ENCODE assay signal across 22 mouse cellular contexts in genomic region chr11:26112206-26112605, GRCm38 (mm10).
DNase-seq lines count a peak whose midpoint lies in the region; ATAC-seq lines count a peak whose summit lies in the region.
"Had no signal": no experiment of that assay in that cellular context is flagged by ENCODE, and none has a peak within 500 bp of the region (broad histone marks: within the 10 kb centered on the region; RNA-seq: fewer than 3 reads in every experiment).

No protein-coding gene starts in this region.

- H3K36me3 ChIP-seq in heart, embryonic 11.5 days (ENCODE audit: control insufficient read depth, insufficient read depth, low read length): no peaks in the 10 kb centered on the region
- H3K36me3 ChIP-seq in forebrain, embryonic 10.5 days (replicated peaks): no peaks in the 10 kb centered on the region
- H3K36me3 ChIP-seq: embryonic facial prominence, embryonic 10.5 days; G1E; heart, embryonic 13.5 days; hindbrain, embryonic 10.5 days had no signal

- DNase-seq in adrenal gland, adult 2 months: peak; percentile 41
- no peak for DNase-seq in adrenal gland, postnatal 4 days (ENCODE audit: low spot score in 2 of 2)
- DNase-seq in heart, postnatal 4 days: peak; percentile 11
- peak; percentile 67 for DNase-seq in adrenal gland, postnatal 14 days
- DNase-seq in kidney, postnatal 4 days: no peak
- no peak for DNase-seq in forebrain, embryonic 10.5 days (ENCODE audit: extremely low spot score, low spot score)
- DNase-seq: B cell, adult 2 months; cerebellum, adult 2 months; cerebellum, postnatal 10 days; gastrocnemius, adult 2 months; gastrocnemius, postnatal 25 days; kidney, adult 8-10 months had no signal

- H3K27me3 ChIP-seq in heart, embryonic 11.5 days (ENCODE audit: control insufficient read depth, insufficient read depth, low read length): no peaks in the 10 kb centered on the region
- no peaks in the 10 kb centered on the region for H3K27me3 ChIP-seq in forebrain, embryonic 10.5 days (ENCODE audit: poor library complexity, severe bottlenecking)
- H3K27me3 ChIP-seq: heart, embryonic 13.5 days had no signal

- no peak overlapping the region for H3K4me3 ChIP-seq in heart, embryonic 11.5 days (ENCODE audit: low read depth, low read length)
- no peak overlapping the region for H3K4me3 ChIP-seq in forebrain, embryonic 10.5 days
- H3K4me3 ChIP-seq: embryonic facial prominence, embryonic 10.5 days; gastrocnemius, adult 2 months; heart, embryonic 13.5 days; hindbrain, embryonic 10.5 days had no signal

- 76% methylated on average over 3 of the region's 3 CpGs for WGBS in heart, embryonic 11.5 days (ENCODE audit: insufficient replicate concordance)
- WGBS in forebrain, embryonic 10.5 days: 89% methylated on average over 3 of the region's 3 CpGs

- ATAC-seq in heart, embryonic 11.5 days (replicated peaks; ENCODE audit: insufficient number of reproducible peaks, low FRiP score, low TSS enrichment): no peak
- ATAC-seq: CD4-positive, CD25-positive, alpha-beta regulatory T cell, adult 4 months; forebrain, embryonic 14.5 days; hindbrain, embryonic 16.5 days; inflammation-experienced regulatory T-cells, adult 6 months; intestine, postnatal 0 days had no signal

- H3K4me1 ChIP-seq in heart, embryonic 11.5 days (ENCODE audit: control insufficient read depth, insufficient read depth, low read length): no peaks in the 10 kb centered on the region
- H3K4me1 ChIP-seq in forebrain, embryonic 10.5 days: peaks cover 3% of the 10 kb centered on the region; the same call in 1 of the 2 replicates
- H3K4me1 ChIP-seq: embryonic facial prominence, embryonic 10.5 days; hindbrain, embryonic 10.5 days had no signal

- no peaks in the 10 kb centered on the region for H3K9me3 ChIP-seq in heart, embryonic 11.5 days (replicated peaks; ENCODE audit: control insufficient read depth, low read length)
- no peaks in the 10 kb centered on the region for H3K9me3 ChIP-seq in forebrain, embryonic 10.5 days
- H3K9me3 ChIP-seq: embryonic facial prominence, embryonic 10.5 days; G1E; heart, embryonic 13.5 days; hindbrain, embryonic 10.5 days had no signal

- no peak overlapping the region for H3K9ac ChIP-seq in heart, embryonic 11.5 days (ENCODE audit: low read depth, low read length)
- H3K9ac ChIP-seq: heart, embryonic 13.5 days had no signal

- no peak overlapping the region for H3K27ac ChIP-seq in heart, embryonic 11.5 days (ENCODE audit: low read depth, low read length)
- H3K27ac ChIP-seq in forebrain, embryonic 10.5 days: no peak overlapping the region
- H3K27ac ChIP-seq: embryonic facial prominence, embryonic 10.5 days; gastrocnemius, adult 2 months; heart, embryonic 13.5 days; hindbrain, embryonic 10.5 days had no signal

- H3K4me2 ChIP-seq in heart, embryonic 11.5 days: no peak overlapping the region
- H3K4me2 ChIP-seq: heart, embryonic 13.5 days had no signal

Comparison
In these comparisons a context has a peak if more than half of its experiments do, and no peak if none do; other contexts are left out.
1. DNase-seq: peak in adrenal gland, adult 2 months (single experiment), heart, postnatal 4 days (single experiment) and adrenal gland, postnatal 14 days (single experiment); none in adrenal gland, postnatal 4 days (0 of 2), kidney, postnatal 4 days (0 of 2) and forebrain, embryonic 10.5 days (single experiment).